Mouse (Mus musculus) thymus, adult 18-20 months (tissue): Measurements from ENCODE around the gene Mamstr.

Experiments
- DNase-seq, 2 experiments: peaks; one replicate each; pipeline ENCODE4 v3.0.0; 2022; ENCODE audit warnings: mixed read lengths in 2 of 2

The Mamstr gene

GRCm38 (mm10) chr7:45693921-45694591 lies 54.3 kb downstream of the Mamstr start, which contains the start of gene Sec1:
Gene Sec1, minus strand, starts transcription at chr7:45694402.
- no peak for DNase-seq

GRCm38 (mm10) chr7:45695098-45695497 lies 55.3 kb downstream of the Mamstr start:
- peak in 1 of 2 experiments; percentile 41 for DNase-seq
